9 mouse cellular contexts compared by ENCODE assay signal in genomic region chr2:32258887-32259533, GRCm38 (mm10). TPM values are rescaled to one million over a fixed set of nuclear protein-coding genes. Genes with fewer than 3 reads are reported as not detected.
DNase-seq lines count a peak whose midpoint lies in the region; ATAC-seq lines count a peak whose summit lies in the region.
"Had no signal": no experiment of that assay in that cellular context is flagged by ENCODE, and none has a peak within 500 bp of the region (broad histone marks: within the 10 kb centered on the region; RNA-seq: fewer than 3 reads in every experiment).

No protein-coding gene starts in this region.

- peak overlapping the region; percentile 91 for H3K4me3 ChIP-seq in heart, embryonic 13.5 days
- H3K4me3 ChIP-seq in embryonic facial prominence, embryonic 11.5 days (ENCODE audit: low read depth, low read length): peak overlapping the region; percentile 74
- peak overlapping the region; percentile 76 for H3K4me3 ChIP-seq in midbrain, embryonic 14.5 days (replicated peaks; ENCODE audit: low read depth, low read length)

- DNase-seq in heart, postnatal 14 days: no peak
- DNase-seq in embryonic facial prominence, embryonic 11.5 days (ENCODE audit: low spot score): no peak
- peak; percentile 55 for DNase-seq in kidney, adult 18-20 months
- no peak for DNase-seq in midbrain, embryonic 14.5 days
- DNase-seq in right cerebral cortex, postnatal 25 days: no peak
- DNase-seq in gastrocnemius, adult 8-10 months (ENCODE audit: low spot score in 2 of 2): no peak
- DNase-seq in layer of hippocampus, adult 9-11 months: no peak

- 51% methylated on average over 6 of the region's 6 CpGs for WGBS in heart, embryonic 13.5 days
- 59% methylated on average over 6 of the region's 6 CpGs for WGBS in embryonic facial prominence, embryonic 11.5 days
- WGBS in midbrain, embryonic 14.5 days: 66% methylated on average over 6 of the region's 6 CpGs

- peak overlapping the region; percentile 82 for H3K4me2 ChIP-seq in heart, embryonic 13.5 days
- H3K4me2 ChIP-seq in embryonic facial prominence, embryonic 11.5 days (ENCODE audit: low read depth, low read length): peak overlapping the region; percentile 57
- peak overlapping the region; percentile 78 for H3K4me2 ChIP-seq in midbrain, embryonic 14.5 days (ENCODE audit: low read length)

- H3K27ac ChIP-seq in heart, embryonic 13.5 days (replicated peaks): peak overlapping the region; percentile 53; the same call in 1 of the 2 replicates
- H3K27ac ChIP-seq in embryonic facial prominence, embryonic 11.5 days (replicated peaks; ENCODE audit: low read depth, low read length): no peak overlapping the region
- H3K27ac ChIP-seq in midbrain, embryonic 14.5 days (replicated peaks; ENCODE audit: low read depth, low read length): no peak overlapping the region

- intact Hi-C loops in heart, postnatal 14 days (cut with DNase I): no loop called here

- H3K27me3 ChIP-seq in heart, embryonic 13.5 days (replicated peaks): no peaks in the 10 kb centered on the region
- no peaks in the 10 kb centered on the region for H3K27me3 ChIP-seq in embryonic facial prominence, embryonic 11.5 days (ENCODE audit: control insufficient read depth, insufficient read depth, low read length)
- H3K27me3 ChIP-seq in midbrain, embryonic 14.5 days (ENCODE audit: control insufficient read depth, insufficient read depth, low read length): 0 out of 2 replicates have a peak, but pooled peaks cover 2% of the 10 kb centered on the region
- H3K27me3 ChIP-seq: Patski had no signal

- H3K36me3 ChIP-seq in heart, embryonic 13.5 days: peaks cover 41% of the 10 kb centered on the region
- no peaks in the 10 kb centered on the region; the same call in 1 of the 2 replicates for H3K36me3 ChIP-seq in embryonic facial prominence, embryonic 11.5 days (replicated peaks; ENCODE audit: control insufficient read depth, insufficient read depth, low read depth, low read length)
- peaks cover 37% of the 10 kb centered on the region for H3K36me3 ChIP-seq in midbrain, embryonic 14.5 days (ENCODE audit: control insufficient read depth, insufficient read depth, low read length)

- H3K9me3 ChIP-seq in heart, embryonic 13.5 days: no peaks in the 10 kb centered on the region
- no peaks in the 10 kb centered on the region for H3K9me3 ChIP-seq in embryonic facial prominence, embryonic 11.5 days (replicated peaks; ENCODE audit: control insufficient read depth, low read length)
- H3K9me3 ChIP-seq in midbrain, embryonic 14.5 days (ENCODE audit: control insufficient read depth, low read length): no peaks in the 10 kb centered on the region

- H3K9ac ChIP-seq in heart, embryonic 13.5 days: peak overlapping the region; percentile 87
- peak overlapping the region; percentile 79 for H3K9ac ChIP-seq in embryonic facial prominence, embryonic 11.5 days (replicated peaks; ENCODE audit: low read length)
- peak overlapping the region; percentile 83 for H3K9ac ChIP-seq in midbrain, embryonic 14.5 days (replicated peaks; ENCODE audit: low read length)

- H3K4me1 ChIP-seq in heart, embryonic 13.5 days: peaks cover 14% of the 10 kb centered on the region
- H3K4me1 ChIP-seq in embryonic facial prominence, embryonic 11.5 days (ENCODE audit: control insufficient read depth, insufficient read depth, low read length): peaks cover 4% of the 10 kb centered on the region; the same call in 1 of the 2 replicates
- H3K4me1 ChIP-seq in midbrain, embryonic 14.5 days (ENCODE audit: control insufficient read depth, insufficient read depth, low read length): peaks cover 6% of the 10 kb centered on the region; the same call in 1 of the 2 replicates

- no peak for ATAC-seq in heart, embryonic 13.5 days (ENCODE audit: extremely low read depth, insufficient number of reproducible peaks, low FRiP score, low TSS enrichment)
- 0 out of 2 replicates have a peak, but pooled peaks have one; percentile 10 for ATAC-seq in embryonic facial prominence, embryonic 11.5 days (replicated peaks; ENCODE audit: insufficient number of reproducible peaks, low FRiP score, low TSS enrichment, low read depth)
- no peak for ATAC-seq in midbrain, embryonic 14.5 days (ENCODE audit: low FRiP score, low TSS enrichment)

RNA-seq across cellular contexts. Expression of gene Uck1, which starts 0.9 kb away (rescaled TPM):
- polyA plus RNA-seq in heart, embryonic 13.5 days (2015; fragmentation: Nextera tagmentation; extraction: Ambion mirVana): 44.8 and 45.3 TPM in 2 replicates
- total RNA-seq in heart, postnatal 14 days (2021): 10 to 100 TPM; 26.1 to 26.7 TPM
- 57.2 and 64.2 TPM in 2 replicates for polyA plus RNA-seq in embryonic facial prominence, embryonic 11.5 days (2014; fragmentation: Nextera tagmentation; extraction: Ambion mirVana)
- polyA plus RNA-seq in midbrain, embryonic 14.5 days (2014; fragmentation: Nextera tagmentation; extraction: Ambion mirVana): 89.6 and 96.1 TPM in 2 replicates
- 10 to 100 TPM; 10.1 to 10.9 (median 10.7) TPM for total RNA-seq in gastrocnemius, adult 8-10 months (2022)

RNA-seq across cellular contexts. Expression of gene Pomt1, which starts 22.6 kb away (rescaled TPM):
- 16.0 and 18.8 TPM in 2 replicates for polyA plus RNA-seq in heart, embryonic 13.5 days (2015; fragmentation: Nextera tagmentation; extraction: Ambion mirVana)
- 10 to 100 TPM; 11.7 to 13.4 TPM for total RNA-seq in heart, postnatal 14 days (2021)
- 15.5 and 16.1 TPM in 2 replicates for polyA plus RNA-seq in embryonic facial prominence, embryonic 11.5 days (2014; fragmentation: Nextera tagmentation; extraction: Ambion mirVana)
- polyA plus RNA-seq in midbrain, embryonic 14.5 days (2014; fragmentation: Nextera tagmentation; extraction: Ambion mirVana): 28.3 and 33.2 TPM in 2 replicates
- 10 to 100 TPM in 3 of 4 experiments, 1 to 10 TPM in 1; 10.0 to 12.5 (median 11.9) TPM for total RNA-seq in gastrocnemius, adult 8-10 months (2022)

RNA-seq across cellular contexts. Expression of gene Golga2, which starts 28.2 kb away (rescaled TPM):
- 22.0 and 22.2 TPM in 2 replicates for polyA plus RNA-seq in heart, embryonic 13.5 days (2015; fragmentation: Nextera tagmentation; extraction: Ambion mirVana)
- 10 to 100 TPM; 67.9 to 70.5 TPM for total RNA-seq in heart, postnatal 14 days (2021)
- 14.9 and 15.2 TPM in 2 replicates for polyA plus RNA-seq in embryonic facial prominence, embryonic 11.5 days (2014; fragmentation: Nextera tagmentation; extraction: Ambion mirVana)
- polyA plus RNA-seq in midbrain, embryonic 14.5 days (2014; fragmentation: Nextera tagmentation; extraction: Ambion mirVana): 22.5 and 26.1 TPM in 2 replicates
- total RNA-seq in gastrocnemius, adult 8-10 months (2022): 10 to 100 TPM; 50.1 to 62.3 (median 53.8) TPM

RNA-seq across cellular contexts. Expression of gene Swi5, which starts 28.9 kb away (rescaled TPM):
- polyA plus RNA-seq in heart, embryonic 13.5 days (2015; fragmentation: Nextera tagmentation; extraction: Ambion mirVana): 286 and 336 TPM in 2 replicates
- total RNA-seq in heart, postnatal 14 days (2021): 100 to 1,000 TPM; 153 to 156 TPM
- 392 and 406 TPM in 2 replicates for polyA plus RNA-seq in embryonic facial prominence, embryonic 11.5 days (2014; fragmentation: Nextera tagmentation; extraction: Ambion mirVana)
- 169 and 339 TPM in 2 replicates for polyA plus RNA-seq in midbrain, embryonic 14.5 days (2014; fragmentation: Nextera tagmentation; extraction: Ambion mirVana)
- 100 to 1,000 TPM; 137 to 150 (median 140) TPM for total RNA-seq in gastrocnemius, adult 8-10 months (2022)
